Mouse (Mus musculus) MEL (cell line): ENCODE results near the gene Med27. TPM values are rescaled to one million over a fixed set of nuclear protein-coding genes. Genes with fewer than 3 reads are reported as not detected.
A peak's percentile ranks its signal among the peaks of the same experiment; 100 is the strongest.

Experiments
- DNase-seq: peaks from one replicate; pipeline ENCODE4 v3.0.0; 2011; ENCODE audit warnings: low read depth, low spot score
- H3K27ac ChIP-seq: 2 replicates; pipeline ENCODE4 v1.5.1; 2012; ENCODE audit warnings: low read depth, mild to moderate bottlenecking, control low read depth, low read length, moderate library complexity; ENCODE audit not compliant: control insufficient read depth
- H3K27me3 ChIP-seq, 2 experiments: fragments of 150-350 bp in 1 of 2; sonication (generic) in 1 of 2; 2 replicates each; pipeline ENCODE4 v1.6.1; 2012; ENCODE audit warnings: low read length in 2 of 2, mild to moderate bottlenecking in 2 of 2, improper control_type of control experiment in 1 of 2, moderate library complexity in 1 of 2; ENCODE audit not compliant: insufficient read depth in 2 of 2, control insufficient read depth in 1 of 2
- H3K36me3 ChIP-seq, 2 experiments: 2 replicates each; pipeline ENCODE4 v1.6.1; 2012 to 2014; ENCODE audit warnings: low read length in 2 of 2, improper control_type of control experiment in 1 of 2, inconsistent platforms in 1 of 2, mild to moderate bottlenecking in 1 of 2; ENCODE audit not compliant: insufficient read depth in 2 of 2, control insufficient read depth in 1 of 2
- H3K4me1 ChIP-seq, 2 experiments: fragments of 150-350 bp in 1 of 2; sonication (generic) in 1 of 2; 2 replicates each; pipeline ENCODE4 v1.6.1; 2012; ENCODE audit warnings: low read length in 2 of 2, improper control_type of control experiment in 1 of 2, mild to moderate bottlenecking in 1 of 2; ENCODE audit not compliant: insufficient read depth in 2 of 2, control insufficient read depth in 1 of 2
- H3K4me3 ChIP-seq, 2 experiments: fragments of 150-350 bp in 1 of 2; sonication (generic) in 1 of 2; 2 replicates each; pipeline ENCODE4 v1.5.1; 2012; ENCODE audit warnings: low read depth in 2 of 2, low read length in 2 of 2, mild to moderate bottlenecking in 2 of 2, moderate library complexity in 2 of 2, control low read depth in 1 of 2, improper control_type of control experiment in 1 of 2; ENCODE audit not compliant: control insufficient read depth in 1 of 2, insufficient read depth in 1 of 2
- H3K79me2 ChIP-seq: 2 replicates; pipeline ENCODE4 v1.6.1; 2012; ENCODE audit warnings: mild to moderate bottlenecking, low read length, moderate library complexity; ENCODE audit not compliant: control insufficient read depth, poor library complexity, insufficient read depth
- H3K9ac ChIP-seq: 2 replicates; pipeline ENCODE4 v1.6.1; 2012; ENCODE audit warnings: low read depth, mild to moderate bottlenecking, control low read depth, low read length, moderate library complexity; ENCODE audit not compliant: control insufficient read depth, poor library complexity, severe bottlenecking
- H3K9me3 ChIP-seq: fragments of 150-350 bp; sonication (generic); replicated peaks from 2 replicates; pipeline ENCODE4 v1.6.1; 2012; ENCODE audit warnings: mild to moderate bottlenecking, low read length, improper control_type of control experiment, moderate library complexity; ENCODE audit not compliant: insufficient read depth
- CHD1 ChIP-seq: IDR thresholded peaks from 2 replicates; pipeline ENCODE4 v1.6.1; 2012; ENCODE audit warnings: low read depth, mild to moderate bottlenecking, inconsistent platforms, low read length, improper control_type of control experiment
- CHD2 ChIP-seq: IDR thresholded peaks from 2 replicates; pipeline ENCODE4 v1.6.1; 2011; ENCODE audit warnings: low read length, improper control_type of control experiment
- CTCF ChIP-seq, 3 experiments: IDR thresholded peaks in 2 of 3; conservative IDR thresholded peaks in 1 of 3; 2 replicates each; pipeline ENCODE4 v1.5.1; 2011 to 2012; ENCODE audit warnings: low read length in 3 of 3, low read depth in 2 of 3, mild to moderate bottlenecking in 2 of 3, improper control_type of control experiment in 1 of 3, inconsistent platforms in 1 of 3, mixed read lengths in 1 of 3, moderate library complexity in 1 of 3; ENCODE audit not compliant: control insufficient read depth in 1 of 3, insufficient read depth in 1 of 3, poor library complexity in 1 of 3, severe bottlenecking in 1 of 3
- ELF1 ChIP-seq: IDR thresholded peaks from 2 replicates; pipeline ENCODE4 v1.6.1; 2014; ENCODE audit warnings: low read depth, mild to moderate bottlenecking, inconsistent platforms, low read length, improper control_type of control experiment, moderate library complexity
- EP300 ChIP-seq, 2 experiments: IDR thresholded peaks; 2 replicates each; pipeline ENCODE4 v1.6.1; 2011; ENCODE audit warnings: improper control_type of control experiment in 2 of 2, low read length in 2 of 2, low read depth in 1 of 2, mild to moderate bottlenecking in 1 of 2
- GABPA ChIP-seq: IDR thresholded peaks from 2 replicates; pipeline ENCODE4 v1.6.1; 2012; ENCODE audit warnings: low read depth, mild to moderate bottlenecking, inconsistent platforms, low read length, improper control_type of control experiment, moderate library complexity
- HCFC1 ChIP-seq: IDR thresholded peaks from 2 replicates; pipeline ENCODE4 v1.6.1; 2012; ENCODE audit warnings: low read depth, mild to moderate bottlenecking, inconsistent platforms, low read length, improper control_type of control experiment, moderate library complexity
- JUND ChIP-seq: IDR thresholded peaks from 2 replicates; pipeline ENCODE4 v1.6.1; 2011; ENCODE audit warnings: low read depth, mild to moderate bottlenecking, improper control_type of control experiment, low read length
- MAX ChIP-seq: IDR thresholded peaks from 2 replicates; pipeline ENCODE4 v1.6.1; 2011; ENCODE audit warnings: low read length, improper control_type of control experiment
- MAZ ChIP-seq: IDR thresholded peaks from 2 replicates; pipeline ENCODE4 v1.6.1; 2012; ENCODE audit warnings: low read depth, mild to moderate bottlenecking, inconsistent platforms, low read length, improper control_type of control experiment
- MEF2A ChIP-seq: IDR thresholded peaks from 2 replicates; pipeline ENCODE4 v1.6.1; 2014; ENCODE audit warnings: low read depth, mild to moderate bottlenecking, inconsistent platforms, low read length, improper control_type of control experiment; ENCODE audit not compliant: poor library complexity, insufficient replicate concordance, severe bottlenecking; ENCODE audit errors: extremely low read depth
- MYB ChIP-seq: IDR thresholded peaks from 2 replicates; pipeline ENCODE4 v1.6.1; 2011; ENCODE audit warnings: mild to moderate bottlenecking, low read depth, low read length, improper control_type of control experiment
- MYC ChIP-seq: IDR thresholded peaks from 2 replicates; pipeline ENCODE4 v1.6.1; 2011; ENCODE audit warnings: low read depth, mild to moderate bottlenecking, low read length, improper control_type of control experiment, moderate library complexity
- NELFE ChIP-seq: IDR thresholded peaks from 2 replicates; pipeline ENCODE4 v1.6.1; 2011; ENCODE audit warnings: low read depth, low read length, improper control_type of control experiment
- POLR2A ChIP-seq, 2 experiments: IDR thresholded peaks; 2 replicates each; pipeline ENCODE4 v1.6.1; 2011 to 2012; ENCODE audit warnings: low read length in 2 of 2, mild to moderate bottlenecking in 2 of 2, control low read depth in 1 of 2, improper control_type of control experiment in 1 of 2, low read depth in 1 of 2, moderate library complexity in 1 of 2; ENCODE audit not compliant: control insufficient read depth in 1 of 2, insufficient read depth in 1 of 2, poor library complexity in 1 of 2
- POLR2AphosphoS2 ChIP-seq: IDR thresholded peaks from 2 replicates; pipeline ENCODE4 v1.6.1; 2011; ENCODE audit warnings: low read length, improper control_type of control experiment
- POLR2AphosphoS5 ChIP-seq: IDR thresholded peaks from 2 replicates; pipeline ENCODE4 v1.6.1; 2012; ENCODE audit warnings: low read depth, borderline replicate concordance, mild to moderate bottlenecking, inconsistent platforms, low read length, moderate library complexity, mixed read lengths
- RAD21 ChIP-seq: IDR thresholded peaks from 2 replicates; pipeline ENCODE4 v1.6.1; 2011; ENCODE audit warnings: mild to moderate bottlenecking, low read depth, low read length, improper control_type of control experiment
- SIN3A ChIP-seq: IDR thresholded peaks from 2 replicates; pipeline ENCODE4 v1.6.1; 2012; ENCODE audit warnings: low read length, improper control_type of control experiment, inconsistent platforms
- SMC3 ChIP-seq: IDR thresholded peaks from 2 replicates; pipeline ENCODE4 v1.6.1; 2011; ENCODE audit warnings: low read depth, low read length, improper control_type of control experiment
- TBP ChIP-seq: IDR thresholded peaks from 2 replicates; pipeline ENCODE4 v1.8.0; 2011; ENCODE audit warnings: low read depth, low read length, improper control_type of control experiment
- UBTF ChIP-seq: IDR thresholded peaks from 2 replicates; pipeline ENCODE4 v1.6.1; 2012; ENCODE audit warnings: low read depth, mild to moderate bottlenecking, inconsistent platforms, low read length, improper control_type of control experiment, moderate library complexity, borderline replicate concordance; ENCODE audit not compliant: insufficient read depth
- USF1 ChIP-seq: IDR thresholded peaks from 2 replicates; pipeline ENCODE4 v1.6.1; 2014; ENCODE audit warnings: low read depth, mild to moderate bottlenecking, inconsistent platforms, low read length, improper control_type of control experiment, moderate library complexity
- ZKSCAN1 ChIP-seq: IDR thresholded peaks from 2 replicates; pipeline ENCODE4 v1.6.1; 2012; ENCODE audit warnings: low read depth, mild to moderate bottlenecking, inconsistent platforms, low read length, improper control_type of control experiment, moderate library complexity
- ZMIZ1 ChIP-seq: IDR thresholded peaks from 2 replicates; pipeline ENCODE4 v1.6.1; 2012; ENCODE audit warnings: low read depth, mild to moderate bottlenecking, inconsistent platforms, low read length, improper control_type of control experiment, moderate library complexity
- polyA plus RNA-seq, 2 experiments: library from polyadenylated mRNA; stranded (reverse) in 1 of 2; unstranded in 1 of 2; fragments of >175 nt in 1 of 2; fragments of >200 nt in 1 of 2; gene quantifications; 2 replicates each; pipeline versions ENCODE4 v1.2.1 to v1.2.4; 2012; ENCODE audit warnings: low replicate concordance in 2 of 2, low read depth in 1 of 2; ENCODE audit not compliant: insufficient read length in 2 of 2, insufficient read depth in 1 of 2, missing spikeins in 1 of 2
- total RNA-seq: library from RNA; depleted of rRNA; stranded (reverse); fragments of 300-350 nt; gene quantifications from 2 replicates; pipeline ENCODE4 v1.2.3, GENCODE M21; 2012

Gene Med27
- total and polyA plus RNA-seq, 3 experiments = 46.3 to 46.9 TPM; not detected in 1

DNA sequence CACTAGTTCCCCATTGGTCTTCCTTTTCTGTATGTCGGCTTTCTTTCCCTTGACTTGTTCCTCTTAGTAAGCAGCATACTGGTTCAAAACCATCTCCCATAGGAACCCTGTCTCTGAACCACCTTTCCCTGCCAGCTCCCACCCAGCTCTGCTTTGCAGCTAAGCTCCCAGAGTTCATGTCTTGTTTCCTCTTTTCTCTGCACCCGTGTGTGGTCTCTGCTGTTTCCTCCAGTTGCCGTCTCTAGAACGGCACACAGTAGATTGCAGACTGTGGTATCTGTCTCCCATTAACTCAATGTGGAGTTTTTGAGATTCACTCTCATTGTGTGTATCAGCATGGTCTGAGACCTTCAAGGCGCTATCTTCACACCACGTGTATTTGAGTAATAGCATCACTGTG is 71.9 kb downstream of the Med27 start:
- DNase-seq = peak; percentile 37
- TF ChIP-seq EP300 (IDR thresholded peaks at IDR 0.05; ENCODE audit: low read depth in 1 of 2, low read length in 2 of 2) (no peak), GABPA (no peak)
- TF ChIP-seq, all 39 proteins: peak for 0
- Histone ChIP-seq H3K4me3 (no peak overlapping the region), H3K36me3 (peaks cover 0 to 22% of the 10 kb centered on the region in 2 experiments; a peak in 3 of 4 replicates), H3K4me1 (peaks cover 17 to 25% of the 10 kb centered on the region in 2 experiments), H3K9me3 (no peaks in the 10 kb centered on the region), H3K27ac (no peak overlapping the region), H3K79me2 (no peaks in the 10 kb centered on the region), H3K9ac (no peak overlapping the region), H3K27me3 (no peaks in the 10 kb centered on the region)

DNA sequence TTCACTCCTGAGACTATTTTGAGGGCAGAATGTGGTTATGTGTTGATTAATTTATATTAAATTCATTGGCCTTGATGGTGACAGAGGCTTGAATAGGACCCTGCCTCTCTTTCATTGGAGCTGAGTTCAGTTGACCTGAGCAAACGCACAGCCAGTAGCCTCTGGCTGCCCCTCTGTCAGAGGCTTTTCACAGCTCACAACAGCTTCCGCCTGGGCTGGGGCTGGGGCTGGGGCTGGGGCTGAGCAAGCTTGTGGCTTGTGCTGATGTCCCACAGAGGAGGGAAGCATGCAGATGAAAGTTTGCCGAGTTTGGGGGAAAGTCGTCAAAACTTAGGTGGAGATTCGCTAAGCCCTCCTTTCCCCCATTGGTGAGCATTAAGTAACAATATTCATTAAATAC is 72.8 kb downstream of the Med27 start:
- no peak for DNase-seq
- Histone ChIP-seq H3K4me3 (no peak overlapping the region), H3K27me3 (no peaks in the 10 kb centered on the region), H3K9me3 (no peaks in the 10 kb centered on the region), H3K4me1 (peaks cover 17 to 22% of the 10 kb centered on the region in 2 experiments), H3K79me2 (no peaks in the 10 kb centered on the region), H3K9ac (no peak overlapping the region), H3K27ac (no peak overlapping the region), H3K36me3 (peaks cover 0 to 22% of the 10 kb centered on the region in 2 experiments; a peak in 3 of 4 replicates)
- TF ChIP-seq CTCF (IDR thresholded peaks at IDR 0.05 in 2 of 3, conservative IDR thresholded peaks at IDR 0.05 in 1 of 3; ENCODE audit: control insufficient read depth in 1 of 3, insufficient read depth in 1 of 3, low read depth in 2 of 3, low read length in 3 of 3, poor library complexity in 1 of 3, severe bottlenecking in 1 of 3) (no peak), UBTF (no peak), MAZ (no peak), EP300 (IDR thresholded peaks at IDR 0.05; ENCODE audit: low read depth in 1 of 2, low read length in 2 of 2) (no peak), POLR2AphosphoS2 (no peak), MAX (no peak), TBP (no peak), ZMIZ1 (no peak), GABPA (no peak), POLR2A (IDR thresholded peaks at IDR 0.05; ENCODE audit: control insufficient read depth in 1 of 2, insufficient read depth in 1 of 2, low read depth in 1 of 2, low read length in 2 of 2, poor library complexity in 1 of 2) (no peak), ZKSCAN1 (no peak), USF1 (no peak)

DNA sequence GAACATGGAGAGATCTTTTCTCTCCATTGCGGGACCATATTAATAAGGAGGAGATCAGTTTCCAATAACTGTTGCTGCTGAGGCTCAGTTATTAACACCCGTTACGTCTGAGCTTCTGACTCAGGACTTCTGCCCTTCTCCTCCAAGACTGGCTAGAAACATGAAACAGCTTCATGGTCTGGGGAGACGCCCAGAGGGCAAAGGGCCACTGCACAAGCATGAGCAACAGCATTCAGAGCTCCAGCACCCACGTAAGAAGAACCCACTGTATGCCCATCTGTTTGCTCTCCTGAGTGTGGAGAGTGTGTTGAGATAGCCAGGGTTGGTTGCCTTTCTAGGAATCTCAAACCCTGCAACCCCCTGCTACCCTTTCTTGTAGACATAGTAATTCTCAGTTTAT is 73.3 kb downstream of the Med27 start:
- Histone ChIP-seq H3K9ac (no peak overlapping the region), H3K9me3 (no peaks in the 10 kb centered on the region), H3K27me3 (no peaks in the 10 kb centered on the region), H3K27ac (no peak overlapping the region), H3K4me1 (peaks cover 14 to 17% of the 10 kb centered on the region in 2 experiments), H3K36me3 (peaks cover 0 to 22% of the 10 kb centered on the region in 2 experiments; a peak in 3 of 4 replicates), H3K79me2 (no peaks in the 10 kb centered on the region), H3K4me3 (no peak overlapping the region)
- DNase-seq = no peak
- no peak for TF ChIP-seq GABPA
- no peak for TF ChIP-seq NELFE
- TF ChIP-seq MYB = no peak
- TF ChIP-seq MAZ = no peak
- TF ChIP-seq CHD1 = no peak
- TF ChIP-seq EP300 (IDR thresholded peaks at IDR 0.05; ENCODE audit: low read depth in 1 of 2, low read length in 2 of 2) = no peak
- no peak for TF ChIP-seq ZKSCAN1
- TF ChIP-seq ELF1 = no peak
- no peak for TF ChIP-seq JUND
- TF ChIP-seq MEF2A = no peak
- no peak for TF ChIP-seq SIN3A
- TF ChIP-seq POLR2AphosphoS5 = no peak
- no peak for TF ChIP-seq TBP
- TF ChIP-seq MYC = no peak
- no peak for TF ChIP-seq UBTF
- TF ChIP-seq SMC3 = no peak
- no peak for TF ChIP-seq ZMIZ1
- no peak for TF ChIP-seq RAD21
- no peak for TF ChIP-seq HCFC1
- no peak for TF ChIP-seq CHD2
